Mouse (Mus musculus): ENCODE data around the gene Fanca.

DNA sequence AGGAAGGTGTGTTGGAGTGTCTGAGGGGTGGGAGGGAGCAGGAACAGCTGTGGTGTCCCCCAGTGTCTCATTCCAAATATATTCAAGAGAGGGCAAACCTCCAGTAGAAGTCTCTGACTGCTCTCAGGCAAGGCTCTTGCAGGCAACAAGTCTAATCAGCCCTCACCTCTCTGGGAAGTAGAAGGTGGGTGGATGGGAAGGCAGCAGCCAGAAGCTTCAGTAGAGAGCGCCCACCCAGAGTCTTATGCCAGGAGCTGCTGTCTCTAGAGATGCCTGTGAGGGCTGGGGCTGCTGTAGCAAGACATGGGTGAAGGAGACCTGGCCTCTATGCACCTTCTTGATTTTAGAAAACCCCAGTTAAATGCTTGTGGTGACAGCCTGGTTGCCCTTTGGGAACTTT lies 90.0 kb downstream of the Fanca start:
- TF ChIP-seq CTCF (IDR thresholded peaks at IDR 0.05; ENCODE audit: low read depth, low read length) (no peak), TAL1 (conservative IDR thresholded peaks at IDR 0.05; ENCODE audit: low read depth, low read length) (no peak), POLR2AphosphoS5 (IDR thresholded peaks at IDR 0.05; ENCODE audit: insufficient replicate concordance, low read depth, low read length) (no peak), GATA1 (IDR thresholded peaks at IDR 0.05; ENCODE audit: borderline replicate concordance, low read length) (no peak)
